Mouse (Mus musculus) hindbrain, postnatal 0 days (tissue): Measurements from ENCODE around the gene Nell2. TPM values are rescaled to one million over a fixed set of nuclear protein-coding genes. Genes with fewer than 3 reads are reported as not detected.
A peak's percentile ranks its signal among the peaks of the same experiment; 100 is the strongest.

Source experiments
- ATAC-seq: fragments of 200-750 bp; cut with Nextera tagmentation; 2 replicates; pipeline ENCODE4 v1.8.0; 2017; ENCODE audit warnings: mild to moderate bottlenecking, moderate TSS enrichment, moderate library complexity
- DNase-seq: peaks from one replicate; pipeline ENCODE4 v3.0.0-alpha.2; 2015; ENCODE audit warnings: low spot score
- H3K27ac ChIP-seq: fragments of 300-500 bp; sonication (generic); 2 replicates; pipeline ENCODE4 v1.5.1; 2014; ENCODE audit warnings: mild to moderate bottlenecking
- H3K27me3 ChIP-seq: fragments of 300-500 bp; sonication (generic); 2 replicates; pipeline ENCODE4 v1.6.1; 2014; ENCODE audit warnings: low read length, mixed read lengths; ENCODE audit not compliant: insufficient read depth
- H3K36me3 ChIP-seq: fragments of 300-500 bp; sonication (generic); 2 replicates; pipeline ENCODE4 v1.6.1; 2014; ENCODE audit warnings: low read length, mixed read lengths; ENCODE audit not compliant: insufficient read depth
- H3K4me1 ChIP-seq: fragments of 300-500 bp; sonication (generic); 2 replicates; pipeline ENCODE4 v1.6.1; 2014; ENCODE audit warnings: antibody characterized with exemption, low read length, mixed read lengths; ENCODE audit not compliant: insufficient read depth
- H3K4me2 ChIP-seq: fragments of 300-500 bp; sonication (generic); 2 replicates; pipeline ENCODE4 v1.6.1; 2014; ENCODE audit warnings: low read depth, mild to moderate bottlenecking, low read length, moderate library complexity, mixed read lengths
- H3K4me3 ChIP-seq: fragments of 300-500 bp; sonication (generic); 2 replicates; pipeline ENCODE4 v1.5.1; 2014; ENCODE audit warnings: low read length
- H3K9ac ChIP-seq: fragments of 300-500 bp; sonication (generic); replicated peaks from 2 replicates; pipeline ENCODE4 v1.6.1; 2014; ENCODE audit warnings: mild to moderate bottlenecking, low read length, moderate library complexity, mixed read lengths
- H3K9me3 ChIP-seq: fragments of 300-500 bp; sonication (generic); 2 replicates; pipeline ENCODE4 v1.6.1; 2016; ENCODE audit warnings: low read length, mixed read lengths
- CTCF ChIP-seq: IDR thresholded peaks from 2 replicates; pipeline ENCODE4 v1.5.1; 2016; ENCODE audit warnings: antibody characterized with exemption, control low read depth, low read depth
- WGBS: fragments of 180-500 bp; shearing (Covaris S2); extraction: QIAGEN DNeasy Blood & Tissue Kit; methylation state at CpG from one replicate; pipeline ENCODE4 v1.1.7; 2014; 5-methylcytosine and 5-hydroxymethylcytosine counted together
- polyA plus RNA-seq: library from polyadenylated mRNA; unstranded; fragments of >200 nt; fragmentation: Nextera tagmentation; extraction: Ambion mirVana; gene quantifications from 2 replicates; pipeline ENCODE4 v1.2.1, GENCODE M21; 2015
- total RNA-seq: library from RNA; depleted of rRNA; stranded (reverse); fragments of >200 nt; gene quantifications from 2 replicates; pipeline ENCODE4 v1.2.3, GENCODE M21; 2014

Gene Nell2
- total and polyA plus RNA-seq, 2 experiments from 2014 or later, result 148 to 173 TPM

GRCm38 (mm10) chr15:95437740-95438139, 90.6 kb downstream of the Nell2 start:
- WGBS, result 80% methylated on average over 4 of the region's 4 CpGs
- ATAC-seq, result no peak
- no peak for DNase-seq

GRCm38 (mm10) chr15:95436261-95436660, 92.1 kb downstream of the Nell2 start:
- H3K4me2 ChIP-seq, result no peak overlapping the region
- no peaks in the 10 kb centered on the region for H3K9me3 ChIP-seq
- 86% methylated on average over 1 of the region's 1 CpGs for WGBS
- H3K9ac ChIP-seq, result no peak overlapping the region
- DNase-seq (no peak), ATAC-seq (no peak)
- H3K27ac ChIP-seq, result no peak overlapping the region
- no peaks in the 10 kb centered on the region for H3K27me3 ChIP-seq
- no peaks in the 10 kb centered on the region for H3K4me1 ChIP-seq
- H3K4me3 ChIP-seq, result no peak overlapping the region
- H3K36me3 ChIP-seq, result no peaks in the 10 kb centered on the region
- TF ChIP-seq CTCF, result no peak

More at GRCm38 (mm10) chr15:95437740-95438139, 90.6 kb downstream of the Nell2 start:
- Histone ChIP-seq H3K9me3 (no peaks in the 10 kb centered on the region), H3K4me3 (no peak overlapping the region), H3K4me2 (no peak overlapping the region), H3K9ac (no peak overlapping the region), H3K36me3 (no peaks in the 10 kb centered on the region), H3K4me1 (no peaks in the 10 kb centered on the region), H3K27me3 (no peaks in the 10 kb centered on the region), H3K27ac (no peak overlapping the region)
- TF ChIP-seq CTCF, result no peak

GRCm38 (mm10) chr15:95431156-95431799, 97.1 kb downstream of the Nell2 start:
- WGBS, result 32% methylated on average over 13 of the region's 13 CpGs
- Histone ChIP-seq H3K9ac (no peak overlapping the region), H3K27ac (no peak overlapping the region), H3K4me3 (no peak overlapping the region), H3K4me2 (no peak overlapping the region), H3K9me3 (no peaks in the 10 kb centered on the region), H3K4me1 (no peaks in the 10 kb centered on the region), H3K36me3 (no peaks in the 10 kb centered on the region), H3K27me3 (no peaks in the 10 kb centered on the region)
- TF ChIP-seq CTCF, result no peak
- DNase-seq (peak; percentile 33), ATAC-seq (no peak)

GRCm38 (mm10) chr15:95430000-95430399, 98.4 kb downstream of the Nell2 start:
- no peak for ATAC-seq
- H3K27ac ChIP-seq, result no peak overlapping the region
- no peak for DNase-seq
- H3K27me3 ChIP-seq, result no peaks in the 10 kb centered on the region
- no peaks in the 10 kb centered on the region for H3K9me3 ChIP-seq
- WGBS, result 97% methylated on average over 8 of the region's 8 CpGs
- H3K4me2 ChIP-seq, result no peak overlapping the region
- no peak for TF ChIP-seq CTCF
- no peaks in the 10 kb centered on the region for H3K36me3 ChIP-seq
- no peaks in the 10 kb centered on the region for H3K4me1 ChIP-seq
- H3K9ac ChIP-seq, result no peak overlapping the region
- H3K4me3 ChIP-seq, result no peak overlapping the region

- TF ChIP-seq CTCF, result no peak
- Histone ChIP-seq H3K9ac (no peak overlapping the region), H3K27ac (no peak overlapping the region), H3K4me2 (no peak overlapping the region), H3K9me3 (no peaks in the 10 kb centered on the region), H3K4me1 (no peaks in the 10 kb centered on the region), H3K27me3 (no peaks in the 10 kb centered on the region), H3K4me3 (no peak overlapping the region), H3K36me3 (no peaks in the 10 kb centered on the region)
- DNase-seq (peak; percentile 31), ATAC-seq (no peak)
- 41% methylated on average over 7 of the region's 7 CpGs for WGBS
Measured at GRCm38 (mm10) chr15:95428003-95428663, 100.2 kb downstream of the Nell2 start.

GRCm38 (mm10) chr15:95425085-95425484, 103.3 kb downstream of the Nell2 start:
- no peak overlapping the region for H3K27ac ChIP-seq
- 61% methylated on average over 7 of the region's 7 CpGs for WGBS
- no peak for TF ChIP-seq CTCF
- H3K9me3 ChIP-seq, result no peaks in the 10 kb centered on the region
- no peak overlapping the region for H3K4me2 ChIP-seq
- no peak overlapping the region for H3K9ac ChIP-seq
- H3K4me3 ChIP-seq, result no peak overlapping the region
- ATAC-seq (peak; percentile 15; the same call in 1 of the 2 replicates), DNase-seq (no peak)
- no peaks in the 10 kb centered on the region for H3K36me3 ChIP-seq
- H3K27me3 ChIP-seq, result no peaks in the 10 kb centered on the region
- H3K4me1 ChIP-seq, result no peaks in the 10 kb centered on the region

- TF ChIP-seq CTCF, result no peak
- Histone ChIP-seq H3K9ac (no peak overlapping the region), H3K9me3 (no peaks in the 10 kb centered on the region), H3K4me1 (no peaks in the 10 kb centered on the region), H3K27me3 (no peaks in the 10 kb centered on the region), H3K36me3 (no peaks in the 10 kb centered on the region), H3K4me2 (no peak overlapping the region), H3K27ac (no peak overlapping the region), H3K4me3 (no peak overlapping the region)
- WGBS, result 52% methylated on average over 15 of the region's 15 CpGs
- DNase-seq (no peak), ATAC-seq (no peak)
Measured at GRCm38 (mm10) chr15:95422226-95422950, 106.0 kb downstream of the Nell2 start.
